Mouse (Mus musculus): ENCODE data around the gene Ece1.
"Not testable (repeated sequence)": the region's sequence is repeated elsewhere in the genome, so short reads cannot be mapped to it uniquely, and the experiment has no call there.

Ece1 gene

DNA sequence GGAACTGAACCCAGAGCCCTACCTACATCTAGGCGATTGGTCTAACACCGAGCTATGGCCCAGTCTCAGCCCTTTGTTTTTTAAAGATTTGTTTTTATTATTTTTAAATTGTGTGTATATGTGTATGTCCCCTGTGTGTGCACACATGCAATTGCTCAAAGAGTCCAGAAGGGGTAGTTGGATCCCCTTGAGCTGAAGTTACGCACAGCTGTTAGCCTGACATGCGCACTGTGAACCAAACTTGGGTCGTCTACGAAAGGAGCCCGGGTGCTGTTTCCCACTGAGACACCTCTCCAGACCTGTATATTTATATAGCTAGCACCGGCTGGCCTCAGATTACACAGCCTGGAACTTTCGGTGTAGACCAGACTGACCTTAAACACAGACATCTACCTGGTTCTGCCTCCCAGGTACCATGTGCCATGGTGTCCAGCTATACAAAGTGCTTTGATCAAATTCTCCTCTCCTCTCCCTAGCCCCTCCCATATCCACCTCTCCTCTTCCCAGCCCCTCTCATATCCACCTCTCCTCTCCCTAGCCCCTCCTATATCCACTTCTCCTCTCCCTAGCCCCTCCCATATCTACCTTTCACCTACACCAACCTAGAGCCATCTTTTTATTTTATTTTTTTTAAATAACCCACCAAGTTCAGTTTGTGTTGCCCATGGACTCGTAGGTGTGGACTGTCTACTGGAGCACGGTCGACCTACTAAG, 79.3 kb downstream of the Ece1 start:
- DNase-seq (ENCODE audit: low spot score in 2 of 2) = no peak

GRCm38 (mm10) chr4:137941871-137942781, 80.1 kb downstream of the Ece1 start:
- peak; percentile 77 to 83 for DNase-seq (ENCODE audit: low spot score in 2 of 2)

DNA sequence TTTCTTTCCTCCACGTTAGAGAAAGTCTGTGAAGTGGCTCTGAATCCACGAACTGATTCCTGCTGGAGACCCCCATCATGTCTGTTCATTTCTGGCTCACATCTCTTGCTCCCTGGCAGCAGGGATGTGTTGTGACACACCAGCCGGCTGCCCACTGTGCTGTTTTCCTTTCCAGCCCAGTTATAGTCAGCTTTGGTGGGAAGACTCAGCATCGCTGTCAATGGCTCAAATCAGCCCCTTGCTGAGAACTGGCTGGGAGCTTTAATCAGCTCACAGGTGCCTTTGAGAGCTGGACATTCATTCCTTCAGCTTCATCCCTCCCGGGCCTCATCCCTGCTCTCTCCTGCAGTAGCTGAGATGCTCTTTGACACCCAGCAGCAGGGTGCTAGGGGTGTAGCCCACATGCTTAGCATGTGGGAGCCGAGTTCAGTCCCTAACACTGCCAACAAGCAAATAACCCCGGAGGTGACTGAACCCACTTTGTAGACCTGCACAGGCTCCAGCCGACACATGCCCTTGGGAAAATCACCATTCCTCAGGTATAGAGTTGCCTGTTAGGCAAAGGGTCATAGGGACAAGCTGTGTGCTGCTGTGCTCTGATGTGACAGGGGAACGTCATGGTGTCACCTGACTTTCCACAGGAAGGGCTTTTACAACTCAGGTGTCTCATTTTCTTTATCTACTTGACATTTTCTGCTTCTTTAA, 80.9 kb downstream of the Ece1 start:
- DNase-seq (ENCODE audit: low spot score in 2 of 2) = no peak

DNA sequence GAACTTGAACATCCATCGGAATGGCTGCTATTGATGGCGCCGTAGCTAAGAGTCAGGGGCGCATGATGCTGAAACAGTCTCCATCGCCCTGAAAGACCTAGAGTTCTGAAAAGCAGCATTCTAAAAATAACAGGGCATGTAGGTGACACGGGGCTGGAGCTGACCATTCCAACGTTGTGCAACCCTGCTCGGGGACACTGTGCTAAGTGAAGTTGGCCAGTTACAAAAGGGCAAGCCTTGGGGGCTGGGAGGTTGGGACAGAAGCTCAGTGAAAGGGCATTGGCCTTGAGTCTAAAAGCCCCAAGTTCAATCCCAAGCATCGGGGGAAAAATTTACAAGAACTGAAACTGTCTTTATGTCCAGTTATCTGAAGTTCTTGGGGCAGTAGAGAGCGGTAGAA, 81.5 kb downstream of the Ece1 start:
- DNase-seq (ENCODE audit: low spot score in 2 of 2) = peak; percentile 34 to 61

- DNase-seq (ENCODE audit: low spot score in 2 of 2) = no peak
Observed at GRCm38 (mm10) chr4:137945376-137945775, 83.3 kb downstream of the Ece1 start.

DNA sequence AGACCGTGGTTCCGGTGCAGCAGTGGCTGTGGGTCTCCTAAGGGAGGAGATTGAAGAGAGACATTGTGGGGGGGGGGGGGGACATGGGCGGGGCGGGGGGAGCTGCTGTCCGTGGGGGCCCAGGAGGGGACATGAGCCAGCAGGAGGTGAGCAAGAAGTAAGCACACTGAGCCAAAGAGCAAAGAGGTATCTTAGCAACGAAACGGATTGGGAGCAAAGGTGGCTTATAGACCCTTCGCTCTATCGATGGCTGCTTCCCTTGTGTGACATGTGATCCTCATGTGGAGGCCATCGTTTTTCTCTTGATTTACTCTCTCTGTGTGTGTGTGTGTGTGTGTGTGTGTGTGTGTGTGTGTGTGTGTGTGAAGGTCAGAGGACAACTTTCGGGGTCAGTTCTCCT, 84.4 kb downstream of the Ece1 start:
- DNase-seq (ENCODE audit: low spot score in 2 of 2) = no peak

DNA sequence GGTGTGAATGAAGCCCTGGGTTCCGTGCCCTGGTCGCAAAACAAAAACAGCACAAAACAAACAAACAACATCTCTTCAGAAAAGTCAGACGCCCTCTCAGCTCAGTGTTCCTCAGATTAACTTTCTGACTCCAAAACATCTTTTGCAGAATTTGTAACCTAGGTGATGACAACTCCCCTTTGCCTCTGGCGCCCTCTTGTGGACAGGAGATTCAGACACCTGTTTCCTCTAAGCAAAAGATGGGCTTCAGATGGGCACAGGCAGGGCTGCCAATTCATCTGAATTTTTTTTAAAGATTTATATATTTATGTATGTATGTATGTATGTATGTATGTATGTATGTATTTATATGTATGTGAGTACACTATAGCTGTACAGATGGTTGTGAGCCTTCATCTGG, 90.8 kb downstream of the Ece1 start:
- peak; percentile 43 to 66 for DNase-seq (ENCODE audit: low spot score in 2 of 2)

- no peak for DNase-seq (ENCODE audit: low spot score in 2 of 2)
Observed at GRCm38 (mm10) chr4:137954184-137954583, 92.1 kb downstream of the Ece1 start.

- DNase-seq (ENCODE audit: low spot score in 2 of 2) = peak; percentile 79 to 80
Observed at GRCm38 (mm10) chr4:137954926-137955396, 92.9 kb downstream of the Ece1 start.

- DNase-seq (ENCODE audit: low spot score in 2 of 2) = no peak
Observed at GRCm38 (mm10) chr4:137956260-137956659, 94.2 kb downstream of the Ece1 start.

DNA sequence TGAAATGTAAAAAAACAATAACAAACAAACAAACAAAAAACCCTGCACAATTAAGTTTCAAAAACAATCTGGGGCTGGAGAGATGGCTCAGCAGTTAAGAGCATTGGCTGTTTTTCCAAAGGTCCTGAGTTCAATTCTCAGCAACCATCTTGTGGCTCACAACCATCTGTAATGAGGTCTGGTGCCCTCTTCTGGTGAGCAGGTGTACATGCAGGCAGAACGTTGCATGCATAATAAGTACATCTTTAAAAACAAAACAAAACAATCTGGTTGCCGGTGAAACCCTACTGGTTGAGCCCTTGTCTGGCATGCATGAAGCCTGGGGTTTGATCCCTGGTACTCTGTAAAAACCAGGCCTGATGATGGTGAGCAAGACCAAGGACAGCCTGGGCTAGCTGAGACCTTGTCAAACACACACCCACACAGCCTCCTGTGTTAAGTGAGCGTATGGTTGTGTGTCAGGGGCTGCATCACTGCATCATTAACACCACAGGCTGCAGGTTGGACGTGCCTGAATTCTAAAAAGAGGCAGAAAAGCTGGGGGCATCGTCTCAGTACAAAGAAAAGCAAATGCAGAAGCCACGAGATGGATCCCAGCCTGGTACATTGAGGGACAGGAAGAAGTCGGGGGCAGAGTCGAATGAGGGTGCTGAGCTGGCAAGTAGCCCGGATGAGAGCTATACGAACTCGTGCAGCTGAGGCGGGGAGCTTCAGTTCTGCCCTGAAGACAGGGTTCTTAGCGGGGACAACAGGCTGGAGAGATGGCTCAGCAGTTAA, 98.0 kb downstream of the Ece1 start:
- no peak for DNase-seq (ENCODE audit: low spot score in 2 of 2)

DNA sequence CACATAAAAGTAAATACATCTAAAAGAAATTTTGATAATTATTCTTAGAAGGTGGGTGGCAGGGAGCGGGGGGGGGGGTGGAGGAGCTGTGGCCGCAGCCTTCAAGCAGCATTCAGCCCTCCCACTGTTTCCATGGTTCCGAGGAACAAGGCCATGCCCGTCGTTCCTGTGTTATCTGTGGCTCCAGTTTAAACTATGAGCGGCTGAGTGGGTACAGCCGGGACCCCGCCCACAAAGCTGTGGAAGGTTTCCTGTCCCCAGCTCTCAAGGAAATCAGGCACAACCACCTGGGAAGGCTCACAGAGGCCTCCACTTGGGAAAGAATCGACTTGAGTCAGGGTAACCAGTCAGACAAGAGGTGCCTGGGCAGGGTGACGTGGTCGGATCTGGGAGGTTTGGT, 98.7 kb downstream of the Ece1 start:
- DNase-seq (ENCODE audit: low spot score in 2 of 2) = no peak

DNA sequence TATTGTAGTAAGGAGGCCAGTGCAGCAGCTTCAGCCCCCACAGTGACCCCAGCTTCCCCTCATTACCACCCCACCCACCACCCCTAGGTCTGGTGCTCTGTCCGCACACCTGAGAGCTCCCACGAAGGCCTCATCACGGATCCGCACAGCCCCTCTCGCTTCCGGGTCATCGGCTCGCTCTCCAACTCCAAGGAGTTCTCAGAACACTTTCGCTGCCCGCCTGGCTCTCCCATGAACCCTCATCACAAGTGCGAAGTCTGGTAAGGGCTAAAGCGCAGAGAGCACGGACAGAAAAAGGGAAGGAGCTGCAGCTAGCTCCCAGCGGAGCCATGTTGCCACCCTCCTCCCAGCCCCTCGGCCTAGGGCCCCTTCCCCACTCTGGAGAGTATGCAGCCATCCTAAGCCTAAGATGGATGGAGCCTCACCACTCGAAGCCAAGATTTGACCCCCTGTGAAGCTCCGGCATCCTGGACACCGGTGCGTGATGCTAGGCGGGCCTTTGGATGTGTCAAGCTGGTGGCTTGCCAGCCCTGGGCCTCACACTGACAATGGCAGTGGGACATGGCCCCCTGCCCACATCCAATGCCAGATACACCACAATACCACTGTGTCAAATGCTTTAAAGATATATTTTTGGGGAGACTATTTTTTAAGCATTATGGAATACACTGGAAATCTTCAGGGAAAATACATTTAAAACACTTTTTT, 100.8 kb downstream of the Ece1 start:
- DNase-seq (ENCODE audit: low spot score in 2 of 2) = no peak

DNA sequence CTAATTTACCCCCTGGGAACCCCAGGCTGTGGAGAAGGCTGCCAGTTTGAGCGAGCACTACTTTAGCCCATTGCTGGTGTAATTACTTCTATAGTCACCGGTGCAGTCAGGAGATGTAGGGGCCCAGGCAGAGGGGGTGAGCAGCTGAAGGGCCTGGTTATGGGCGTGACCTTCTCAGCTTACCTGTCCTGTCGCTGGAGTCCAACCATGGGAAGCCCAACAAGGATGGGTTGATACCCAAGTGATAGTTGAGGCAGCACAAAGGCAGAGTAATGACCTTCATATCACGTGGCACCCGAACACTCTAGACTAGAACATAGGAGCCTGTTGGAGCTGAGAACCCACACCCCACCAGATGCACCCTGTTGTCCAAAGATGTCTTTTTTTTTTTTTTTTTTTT, 101.4 kb downstream of the Ece1 start:
- DNase-seq (ENCODE audit: low spot score in 2 of 2) = no peak

DNA sequence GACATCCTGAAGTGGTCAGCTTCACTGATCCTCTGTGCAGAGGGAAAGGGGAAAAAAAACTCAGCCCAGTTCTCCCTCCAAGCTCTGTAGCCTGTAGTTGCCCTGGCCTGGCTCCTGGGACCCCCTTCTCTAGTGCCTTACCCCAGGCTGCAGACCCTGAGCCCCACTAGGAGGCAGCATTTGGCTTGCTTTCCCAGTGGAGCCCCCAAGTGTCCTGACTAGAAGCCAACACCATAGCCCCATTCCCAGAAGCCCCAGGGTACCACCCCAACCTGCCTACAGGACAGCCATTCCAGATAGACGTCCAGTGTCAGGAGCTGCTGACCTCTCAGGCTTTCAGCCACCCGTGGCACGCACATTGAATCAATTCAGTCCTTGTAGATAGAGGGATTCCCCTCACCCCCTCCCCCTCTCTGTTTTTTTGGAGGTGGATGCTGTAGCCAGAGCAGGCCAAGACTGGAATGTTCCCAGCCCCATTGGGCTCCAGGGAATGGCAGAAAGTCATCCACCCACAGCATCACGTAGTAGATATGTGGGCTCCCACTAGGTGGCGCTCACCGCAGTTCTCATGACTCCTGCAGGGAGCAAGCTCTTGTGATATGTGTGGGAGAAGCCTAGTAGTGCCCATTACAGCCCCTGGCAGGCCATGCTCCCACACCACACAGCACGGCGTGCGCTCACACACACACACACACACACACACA, 102.0 kb downstream of the Ece1 start:
- peak; percentile 78 to 86 for DNase-seq (ENCODE audit: low spot score in 2 of 2)

DNA sequence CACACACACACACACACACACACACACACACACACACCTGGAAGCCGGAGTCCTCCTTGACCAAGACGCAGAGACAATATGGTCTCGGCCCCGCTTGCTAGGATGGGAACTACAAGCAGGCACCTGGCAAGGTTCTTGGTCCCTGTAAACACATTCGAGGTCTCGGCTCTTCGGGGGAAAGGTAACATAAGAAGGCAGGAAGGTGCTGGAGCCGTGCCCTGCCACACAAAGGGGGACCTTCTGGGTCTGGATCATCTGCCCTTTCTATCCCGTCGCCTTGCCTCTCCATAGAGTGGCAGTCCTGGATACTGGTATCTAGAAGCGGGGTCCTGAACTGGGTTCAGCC, 102.5 kb downstream of the Ece1 start:
- DNase-seq (ENCODE audit: low spot score in 2 of 2) = no peak

GRCm38 (mm10) chr4:137968203-137968602, 106.2 kb downstream of the Ece1 start:
- peak; percentile 72 to 74 for DNase-seq (ENCODE audit: low spot score in 2 of 2)

DNA sequence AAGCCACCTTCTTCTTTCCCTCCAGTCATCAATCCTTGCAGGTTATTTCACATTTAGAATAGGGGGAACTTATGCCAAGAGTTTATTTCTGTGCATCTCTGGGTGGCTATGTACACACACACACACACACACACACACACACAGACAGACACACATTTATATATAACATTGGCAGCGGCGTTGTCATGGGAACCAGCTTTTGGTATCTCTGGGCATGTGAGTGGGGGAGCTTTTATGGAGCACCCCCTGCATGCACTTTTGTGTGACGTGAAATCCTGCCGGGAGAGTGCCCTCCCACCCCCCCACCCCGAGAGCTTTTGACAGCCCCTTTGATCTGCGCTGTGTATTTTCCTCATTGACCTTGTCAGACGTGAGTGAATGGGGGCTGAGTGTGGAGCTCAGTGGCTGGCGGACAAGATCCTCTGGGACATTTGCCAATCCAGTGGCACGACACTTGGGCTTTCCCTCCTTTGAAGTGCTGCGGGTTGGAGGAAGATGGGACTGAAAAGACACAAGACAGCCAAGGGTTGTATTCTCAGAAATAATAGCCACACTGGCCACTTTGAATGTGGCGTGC, 108.7 kb downstream of the Ece1 start:
- DNase-seq (ENCODE audit: low spot score in 2 of 2) = not testable (repeated sequence)

GRCm38 (mm10) chr4:137974856-137975432, 112.9 kb downstream of the Ece1 start:
- not testable (repeated sequence) for DNase-seq (ENCODE audit: low spot score in 2 of 2)
